Mouse (Mus musculus) urinary bladder, adult 18-20 months (tissue): ENCODE data around the gene Smyd3.

Experiments used
- DNase-seq, 2 experiments: peaks; one replicate each; pipeline ENCODE4 v3.0.0; 2022; ENCODE audit warnings: low spot score in 2 of 2, mixed read lengths in 2 of 2

Gene Smyd3

GRCm38 (mm10) chr1:179384296-179384695 lies 133.5 kb downstream of the Smyd3 start:
- DNase-seq, result no peak

GRCm38 (mm10) chr1:179378102-179378501 lies 139.7 kb downstream of the Smyd3 start:
- DNase-seq, result no peak

- DNase-seq, result no peak
Measured at GRCm38 (mm10) chr1:179374987-179375386, 142.9 kb downstream of the Smyd3 start.

GRCm38 (mm10) chr1:179373911-179374310 lies 143.9 kb downstream of the Smyd3 start:
- DNase-seq, result no peak

DNA sequence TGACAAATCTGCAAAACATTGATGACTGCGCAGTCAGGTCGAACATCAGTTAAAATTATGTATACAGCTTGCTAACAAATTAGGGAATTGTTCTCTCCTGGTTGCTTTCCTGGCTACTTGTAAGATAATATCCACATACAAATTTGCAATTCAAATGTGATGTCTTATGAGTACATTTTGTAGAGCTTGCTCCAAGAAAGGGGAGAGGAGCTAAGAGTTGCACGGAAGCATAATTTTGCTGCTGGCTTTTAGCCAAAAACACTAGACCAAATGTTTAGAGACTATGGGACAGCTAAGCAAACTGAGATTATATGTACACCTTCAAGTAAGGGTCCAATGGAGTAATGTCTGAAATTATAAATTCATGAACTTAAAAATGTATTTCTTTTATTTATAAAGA lies 146.7 kb downstream of the Smyd3 start:
- no peak for DNase-seq

DNA sequence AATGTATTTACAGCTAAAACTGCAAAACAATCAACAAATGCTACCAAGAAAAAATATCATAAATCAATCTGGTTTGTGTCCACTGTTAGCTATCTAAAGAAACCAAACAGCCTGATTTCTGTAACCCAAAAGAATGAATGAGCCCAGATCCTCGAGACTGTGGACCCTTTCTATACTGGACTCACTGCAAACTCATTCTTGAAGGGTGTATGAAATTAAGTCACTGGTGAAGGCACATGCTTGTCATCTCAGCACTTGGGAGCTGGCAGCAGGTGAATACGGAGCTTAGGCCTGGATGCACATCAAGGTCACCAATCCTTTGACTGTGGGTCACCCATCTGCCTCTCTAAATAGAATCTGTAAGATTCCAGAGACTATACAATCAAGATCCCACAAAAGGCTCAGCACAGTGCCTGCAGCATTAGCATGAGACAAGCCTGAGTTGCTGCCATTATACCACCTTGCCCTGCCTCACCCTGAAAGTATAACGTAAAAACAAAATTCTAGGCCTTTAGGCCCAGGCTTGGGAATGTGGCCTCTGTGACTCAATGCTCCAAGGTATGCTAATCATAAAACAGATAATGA lies 149.3 kb downstream of the Smyd3 start:
- no peak for DNase-seq

- no peak for DNase-seq
Measured at GRCm38 (mm10) chr1:179361481-179362466, 156.1 kb downstream of the Smyd3 start.

DNA sequence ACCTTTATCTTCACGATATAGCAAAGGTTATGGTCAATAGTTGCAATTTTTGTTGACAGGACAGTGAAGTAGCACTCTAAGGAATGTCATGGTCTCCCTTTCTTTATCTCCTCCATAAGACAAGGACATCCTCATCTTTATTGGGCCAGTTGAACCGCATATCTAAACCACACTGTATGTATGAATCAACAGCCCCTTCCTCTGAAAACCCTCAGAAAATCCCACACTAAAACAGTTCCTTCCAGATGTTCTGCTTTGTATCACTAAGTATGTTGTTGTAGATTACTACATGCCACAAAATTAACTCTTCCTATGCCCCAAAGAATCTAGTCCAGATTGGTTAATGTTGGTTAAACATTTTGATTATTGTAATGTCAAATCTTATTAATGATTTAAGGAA lies 160.7 kb downstream of the Smyd3 start:
- DNase-seq, result no peak

GRCm38 (mm10) chr1:179354250-179354649 lies 163.6 kb downstream of the Smyd3 start:
- DNase-seq, result no peak

DNA sequence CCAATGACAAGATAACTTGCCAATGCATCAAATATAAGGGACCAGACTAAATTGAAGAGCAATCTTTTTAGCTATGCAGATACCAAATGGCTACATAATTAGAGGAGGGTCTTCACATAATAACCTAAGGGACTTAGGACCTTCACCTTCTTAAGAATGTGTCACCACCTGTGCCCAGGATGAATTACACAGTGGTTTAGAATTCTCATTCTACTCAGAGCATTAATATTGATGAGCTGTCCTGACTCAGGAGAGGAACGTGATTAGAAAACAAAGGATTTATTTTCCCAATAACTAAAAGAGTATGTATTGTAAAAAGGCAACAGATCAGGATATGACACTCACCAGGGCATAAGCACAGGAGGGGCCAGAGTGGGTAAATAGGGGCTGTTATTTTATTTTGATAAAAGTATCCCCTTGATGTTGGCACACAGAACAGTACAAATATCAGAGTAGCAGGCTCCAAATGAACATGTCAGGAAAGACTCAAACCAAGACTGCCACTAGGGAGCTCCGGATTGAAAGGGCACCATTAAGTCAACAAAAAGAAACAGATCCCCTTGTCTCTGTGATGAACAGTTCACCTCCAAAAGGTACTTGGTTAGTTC lies 172.4 kb downstream of the Smyd3 start:
- no peak for DNase-seq

DNA sequence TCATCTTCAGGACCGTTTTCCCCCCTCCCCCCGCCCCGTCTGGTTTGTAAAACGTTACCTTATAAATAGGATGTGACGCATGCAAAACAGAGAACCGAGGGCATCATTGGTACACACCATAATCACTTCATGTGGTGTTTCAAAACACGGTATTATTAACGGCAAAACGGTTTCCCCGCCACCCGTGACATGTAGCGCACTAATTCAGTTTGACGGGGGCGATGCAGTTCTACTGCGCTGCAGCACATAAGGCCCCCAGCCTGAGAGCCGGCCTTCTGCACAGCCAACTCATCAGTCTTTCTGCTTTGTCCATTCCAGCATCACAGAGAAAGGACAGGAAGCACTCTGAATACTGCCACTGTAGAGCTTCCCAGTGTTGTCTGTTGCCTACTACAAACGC lies 174.4 kb downstream of the Smyd3 start:
- DNase-seq, result no peak

- no peak for DNase-seq
Measured at GRCm38 (mm10) chr1:179341589-179341988, 176.3 kb downstream of the Smyd3 start.

DNA sequence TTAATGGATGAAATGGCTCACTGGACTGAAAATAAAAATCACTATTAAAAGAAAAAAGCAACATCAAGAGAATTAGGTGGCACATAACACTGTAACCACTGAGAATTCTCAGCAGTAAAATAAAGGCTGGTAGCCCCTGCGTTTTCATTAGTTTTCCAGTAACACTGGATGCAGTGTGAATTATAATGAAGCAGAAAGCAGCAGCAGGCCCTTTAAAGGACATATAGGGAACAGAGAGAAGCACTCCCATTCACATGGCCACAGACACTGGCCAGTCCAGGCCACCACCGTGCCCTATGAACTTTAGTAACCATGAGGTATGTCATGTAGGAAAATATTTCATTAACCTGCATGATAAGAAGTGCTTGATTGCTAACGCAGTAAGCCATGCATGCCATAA lies 178.8 kb downstream of the Smyd3 start:
- no peak for DNase-seq

- no peak for DNase-seq
Measured at GRCm38 (mm10) chr1:179337529-179337928, 180.3 kb downstream of the Smyd3 start.

DNA sequence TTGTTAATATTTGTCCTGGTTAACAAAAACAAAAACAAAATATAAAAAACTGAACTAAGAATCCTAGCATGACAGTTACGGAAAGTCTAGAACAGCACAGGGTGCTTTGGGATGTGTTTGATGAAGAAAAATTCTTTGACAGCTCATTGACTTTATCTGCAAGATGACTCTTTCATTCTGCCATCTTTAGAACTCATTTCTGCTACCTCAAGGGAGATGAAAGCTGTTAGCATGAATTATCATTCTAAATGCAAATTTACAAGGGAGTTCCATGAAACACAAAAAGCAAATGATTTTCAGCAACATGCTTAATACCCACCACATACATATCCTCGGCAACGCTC lies 190.9 kb downstream of the Smyd3 start:
- no peak for DNase-seq

DNA sequence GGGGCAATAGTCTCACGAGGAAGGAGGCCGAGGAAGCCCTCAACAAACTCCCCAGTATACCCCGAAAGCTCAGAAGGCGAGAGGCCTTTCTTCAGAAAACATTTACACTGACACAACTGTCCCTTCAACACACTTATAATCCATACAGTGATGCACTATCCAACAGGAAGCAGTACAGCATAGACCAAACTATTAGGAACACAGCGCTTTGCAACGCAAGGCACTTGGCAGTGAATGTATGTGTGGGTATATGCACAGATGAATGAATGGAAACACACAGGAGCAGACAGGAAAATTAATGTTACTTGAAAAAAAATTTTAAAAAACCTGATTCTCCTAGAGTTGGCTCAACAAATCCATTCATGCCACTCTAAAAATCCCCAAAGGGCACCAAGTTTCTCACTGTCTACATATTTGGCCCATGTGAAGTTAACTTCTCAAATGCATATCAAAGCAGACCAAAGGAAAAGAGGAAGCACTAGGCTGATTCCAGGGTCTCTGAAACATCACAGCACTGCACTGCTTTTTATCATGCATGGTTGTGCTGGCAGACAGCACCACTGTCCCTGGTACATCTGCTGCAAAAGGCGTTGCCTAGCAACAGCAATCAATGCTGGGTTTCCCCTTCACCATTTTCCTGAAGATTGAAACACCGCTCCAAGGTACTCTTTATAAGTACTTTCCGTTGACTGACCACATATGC lies 191.4 kb downstream of the Smyd3 start:
- DNase-seq, result no peak

GRCm38 (mm10) chr1:179324271-179324670 lies 193.6 kb downstream of the Smyd3 start:
- peak; percentile 5 to 41 for DNase-seq

DNA sequence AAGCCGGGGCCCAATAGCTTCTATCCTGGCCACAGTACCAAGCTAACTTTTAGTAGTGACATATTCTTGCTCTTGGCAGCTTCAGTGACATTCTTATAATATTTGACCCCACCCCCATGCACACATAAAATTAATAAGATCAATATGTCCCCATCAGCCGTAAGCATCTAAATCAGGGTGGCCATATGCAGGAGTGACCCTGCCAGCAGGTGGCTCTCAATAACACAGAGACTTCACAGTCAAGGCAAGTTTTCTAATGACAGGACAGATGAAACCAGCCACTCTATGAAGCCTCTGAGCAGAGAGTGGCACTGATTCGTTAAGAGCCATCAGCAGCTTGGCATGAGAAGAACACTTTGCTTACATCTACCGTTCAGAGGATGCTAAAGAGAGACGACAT lies 204.2 kb downstream of the Smyd3 start:
- no peak for DNase-seq

DNA sequence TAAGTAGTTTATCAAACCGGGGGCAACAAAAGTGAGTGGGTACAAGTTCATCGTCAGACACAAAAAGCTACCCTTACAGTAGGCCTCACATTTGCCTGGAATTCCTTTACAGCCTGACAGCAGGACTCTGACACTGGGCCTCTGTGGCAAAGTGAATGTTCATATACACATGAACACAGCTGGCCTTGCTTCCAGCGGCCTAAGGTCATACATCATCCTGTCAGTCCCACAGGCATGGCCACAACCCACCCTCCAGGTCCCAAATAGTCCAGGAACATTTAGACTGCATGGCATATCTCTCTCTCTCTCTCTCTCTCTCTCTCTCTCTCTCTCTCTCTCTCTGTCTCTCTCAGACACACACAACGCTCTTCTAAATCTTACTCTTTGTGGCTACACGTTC lies 208.4 kb downstream of the Smyd3 start:
- DNase-seq, result no peak

DNA sequence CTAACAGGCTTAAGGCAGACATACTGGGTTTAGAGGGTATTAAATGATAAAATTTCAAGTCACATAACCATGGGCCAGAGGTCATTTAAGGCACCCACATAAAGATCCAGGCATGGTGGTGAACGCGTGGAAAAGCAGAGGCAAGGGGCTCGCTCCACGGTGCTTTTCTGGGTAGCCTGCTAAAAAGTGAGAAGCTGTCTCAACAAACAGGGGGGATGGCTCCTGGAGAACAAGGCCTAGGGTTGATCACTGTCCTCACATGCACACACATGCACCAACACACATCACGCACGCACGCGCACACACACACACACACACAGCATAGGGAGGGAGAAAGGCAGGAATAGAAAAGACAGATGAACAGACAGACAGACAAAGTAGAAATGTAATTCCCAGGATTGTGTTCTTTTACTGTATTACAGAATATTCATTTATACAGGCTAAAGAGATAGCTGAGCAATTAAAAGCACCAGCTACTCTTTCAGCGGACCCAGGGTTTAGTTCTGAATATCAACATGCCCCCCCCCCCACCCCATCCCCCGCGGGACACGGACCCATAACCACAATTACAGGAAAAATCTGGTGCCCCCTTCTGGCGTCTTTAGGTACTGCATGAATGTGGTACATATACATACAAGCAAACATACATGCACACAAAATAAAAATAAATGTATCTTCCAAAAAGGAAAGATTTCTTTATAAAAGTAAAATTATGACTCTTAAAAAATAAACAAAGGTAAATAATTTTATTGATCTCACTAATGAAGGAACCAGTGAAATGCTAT lies 215.2 kb downstream of the Smyd3 start:
- DNase-seq, result no peak

DNA sequence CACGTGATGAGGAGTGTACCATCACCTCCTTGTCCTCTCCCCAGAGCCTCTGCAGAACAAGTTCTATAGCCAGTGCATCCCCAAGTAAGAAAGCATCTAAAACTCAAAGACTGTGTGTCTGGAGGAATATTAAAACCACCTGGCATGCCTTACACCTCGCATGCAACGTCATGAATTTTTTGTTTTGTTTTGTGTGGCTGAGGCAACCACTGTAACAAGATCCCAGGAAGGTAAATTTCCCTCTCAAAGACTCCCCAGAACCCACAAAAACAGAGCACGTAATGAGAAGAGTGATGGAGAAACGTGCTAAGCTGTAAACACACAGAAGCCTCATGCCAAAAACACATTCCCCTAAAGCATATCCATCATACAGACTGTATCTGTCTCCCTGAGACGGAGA lies 222.2 kb downstream of the Smyd3 start:
- DNase-seq, result no peak
